Mouse (Mus musculus) bone marrow macrophage, adult 2 months (primary cell): ENCODE results near the gene Crocc.

Experiments
- CTCF ChIP-seq: IDR thresholded peaks from 2 replicates; pipeline ENCODE4 v1.5.1; 2012; ENCODE audit warnings: low read depth, mild to moderate bottlenecking, low read length, moderate library complexity
- POLR2A ChIP-seq: IDR thresholded peaks from 2 replicates; pipeline ENCODE4 v1.6.1; 2012; ENCODE audit warnings: mild to moderate bottlenecking, low read depth, low read length, borderline replicate concordance

DNA sequence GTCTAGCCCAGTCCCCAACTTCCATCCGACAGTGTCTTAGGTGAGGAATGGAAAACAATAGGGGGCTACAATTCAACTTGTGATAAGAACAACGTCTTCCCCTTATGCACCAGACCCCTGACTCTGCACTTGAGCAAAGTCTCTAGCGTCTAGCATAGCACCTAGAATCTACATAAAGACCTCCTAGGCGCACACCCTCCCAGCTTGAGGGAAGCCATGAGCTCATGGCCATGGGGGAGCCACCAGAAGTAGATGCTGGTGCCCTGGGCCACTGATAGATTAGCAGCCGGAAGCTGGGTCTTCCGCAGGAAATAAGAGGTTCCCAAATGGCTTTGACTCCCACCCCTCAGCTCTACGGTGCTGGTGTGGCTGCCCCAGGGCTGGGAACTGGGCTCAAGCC, 72.9 kb downstream of the Crocc start:
- no peak for TF ChIP-seq POLR2A
- TF ChIP-seq CTCF, result no peak
